Mouse (Mus musculus) kidney, postnatal 36 days (tissue): Measurements from ENCODE around the gene Xylt1.

Source experiments
- DNase-seq, 2 experiments: peaks; one replicate each; pipeline ENCODE4 v3.0.0; 2021 to 2022; ENCODE audit warnings: mixed read lengths in 2 of 2

Xylt1 gene

DNA sequence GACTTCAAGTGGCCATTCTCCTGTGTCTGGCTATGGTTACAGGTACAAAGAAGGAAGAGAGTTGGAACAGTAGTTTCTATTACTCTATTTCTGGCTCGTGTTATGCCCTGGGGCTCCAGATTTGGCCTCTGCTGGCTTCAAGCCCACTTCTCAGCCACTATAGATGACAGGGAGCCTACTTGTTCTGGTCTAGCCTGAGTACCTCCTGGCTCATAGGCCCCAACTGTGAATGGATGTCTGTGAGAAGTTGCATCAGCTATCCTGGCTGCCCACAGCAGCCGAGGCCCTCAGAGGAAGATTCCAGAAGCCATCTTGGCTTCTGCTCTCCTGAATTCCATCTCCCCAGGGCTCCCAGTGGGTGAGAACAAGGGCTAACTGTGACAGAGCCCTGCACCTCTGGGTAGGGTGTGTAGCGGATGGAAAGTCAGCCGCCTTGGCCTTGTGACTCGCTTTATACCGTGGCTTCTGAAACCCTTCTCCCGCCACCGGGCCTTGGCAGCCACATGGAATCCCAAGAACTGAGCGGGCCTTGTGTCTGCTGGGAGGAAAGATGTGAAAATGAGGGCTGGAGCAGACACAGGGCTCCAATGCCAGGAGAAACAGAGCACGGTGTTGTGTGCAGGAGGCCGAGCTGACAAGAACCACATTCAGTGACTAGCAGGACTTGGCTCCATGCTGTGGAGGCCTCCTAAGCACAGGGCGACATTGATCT is 55.1 kb downstream of the Xylt1 start:
- DNase-seq, result no peak

DNA sequence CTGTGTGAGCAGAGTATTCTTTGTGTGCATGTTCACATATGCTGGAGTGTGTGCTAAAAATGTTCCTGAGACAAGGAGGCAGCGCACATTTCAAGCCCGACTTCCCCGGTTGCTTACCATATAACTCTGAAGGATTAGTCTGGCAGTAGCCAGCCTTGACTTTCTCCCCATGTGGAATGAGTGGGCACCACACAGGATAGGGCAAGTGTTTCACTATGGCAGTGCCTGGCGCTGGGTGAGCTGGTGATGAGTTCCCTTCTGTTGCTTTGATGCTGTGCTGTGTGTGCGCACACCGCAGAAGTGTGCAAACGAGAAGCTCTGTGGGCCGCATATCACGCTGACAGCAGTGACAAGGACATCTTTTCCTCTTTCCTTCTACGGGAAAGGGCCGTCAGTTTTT is 56.1 kb downstream of the Xylt1 start:
- no peak for DNase-seq

DNA sequence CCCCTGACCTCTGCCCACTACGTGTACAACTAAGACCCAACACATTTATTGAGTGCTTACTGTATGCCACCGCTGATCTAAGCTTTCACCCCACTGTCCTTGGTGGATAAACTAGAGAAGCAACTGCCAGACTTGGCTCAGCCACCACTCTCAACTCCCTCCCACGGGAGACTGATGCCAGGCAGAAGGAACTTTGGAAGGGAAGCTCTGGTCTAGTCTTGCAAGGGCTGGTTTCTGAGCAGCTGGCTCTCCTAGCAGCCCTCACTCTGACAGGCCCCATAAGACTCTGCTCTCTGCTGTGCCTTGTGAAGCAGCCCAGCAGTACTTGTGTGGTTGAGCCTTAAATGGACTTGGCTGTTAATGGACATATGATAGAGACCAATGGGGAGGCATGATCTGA is 60.2 kb downstream of the Xylt1 start:
- peak; percentile 71 to 81 for DNase-seq

DNA sequence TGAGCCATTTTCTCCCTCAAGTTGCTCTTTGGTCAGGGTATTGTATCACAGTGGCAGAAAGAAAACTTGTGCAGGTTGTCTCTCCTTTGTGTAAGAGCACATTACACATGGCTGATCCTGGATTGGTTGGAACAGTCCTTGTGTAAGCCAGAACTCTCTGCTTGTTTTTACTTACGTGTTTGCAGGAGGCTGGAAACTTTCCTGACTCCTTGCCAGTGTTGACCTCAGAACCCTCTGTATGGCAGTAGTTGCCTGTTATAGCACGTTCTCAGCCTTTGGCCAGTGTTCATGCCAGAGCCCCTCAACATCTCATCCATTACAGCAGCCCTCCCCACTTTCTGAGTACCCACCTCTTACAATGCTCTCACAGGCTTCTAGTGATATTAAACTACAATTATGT is 61.9 kb downstream of the Xylt1 start:
- peak; percentile 44 to 52 for DNase-seq

DNA sequence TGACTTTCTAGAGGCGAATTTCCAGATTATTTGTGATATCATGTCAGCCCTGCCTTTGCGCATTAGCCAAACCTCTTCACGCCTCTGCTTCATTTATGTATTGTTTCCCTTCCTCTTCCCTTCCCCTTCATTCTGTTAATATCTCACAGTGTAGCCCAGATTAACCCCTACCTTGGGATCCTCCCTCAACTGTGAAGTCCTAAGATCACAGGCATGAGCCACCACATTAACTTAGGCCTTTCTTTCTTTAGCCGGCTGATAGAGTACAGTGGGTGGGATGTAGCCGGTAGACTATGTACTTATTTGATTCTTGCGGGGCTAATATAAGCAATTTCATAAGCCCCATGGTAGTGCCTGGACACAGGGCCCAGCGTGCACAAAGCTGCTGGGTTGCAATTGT is 62.4 kb downstream of the Xylt1 start:
- peak in 1 of 2 experiments; percentile 64 for DNase-seq

DNA sequence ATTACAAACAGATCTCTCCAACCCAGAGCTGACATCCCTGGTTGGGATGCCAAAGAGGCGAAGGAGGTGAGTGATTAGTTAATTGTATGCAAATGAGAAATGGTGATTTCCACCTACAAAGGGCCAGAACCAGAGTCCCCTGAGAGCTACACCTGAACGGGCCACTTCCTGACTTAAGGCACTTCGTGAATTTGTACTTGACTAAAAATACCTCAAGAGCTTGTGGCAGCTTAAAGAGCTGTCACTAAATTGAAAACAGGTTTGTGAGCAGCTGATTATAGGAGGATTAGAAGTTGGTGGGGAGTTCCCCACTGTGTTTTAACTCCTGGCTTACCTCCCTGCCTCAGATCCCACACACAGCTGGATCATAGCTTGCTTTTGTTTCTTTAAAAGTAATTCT is 64.7 kb downstream of the Xylt1 start:
- no peak for DNase-seq

DNA sequence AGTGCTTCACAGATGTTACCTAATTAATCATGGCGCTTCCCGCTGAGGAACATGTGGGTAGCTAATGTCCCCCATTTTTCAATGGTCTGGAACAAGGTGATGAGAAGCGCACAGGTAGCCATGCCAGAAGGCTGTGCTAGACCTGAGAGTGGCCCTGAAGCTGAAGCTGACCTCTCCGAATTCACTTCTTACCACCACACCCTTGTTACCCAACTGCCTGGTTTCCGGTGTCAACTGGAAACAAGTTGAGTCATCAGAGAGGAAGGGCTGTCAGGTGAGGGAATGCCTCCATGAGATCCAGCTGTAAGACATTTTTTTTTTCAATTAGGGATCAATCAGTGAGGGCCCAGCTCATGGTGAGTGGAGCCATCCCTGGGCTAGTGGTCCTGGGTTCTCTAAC is 68.8 kb downstream of the Xylt1 start:
- DNase-seq, result no peak

DNA sequence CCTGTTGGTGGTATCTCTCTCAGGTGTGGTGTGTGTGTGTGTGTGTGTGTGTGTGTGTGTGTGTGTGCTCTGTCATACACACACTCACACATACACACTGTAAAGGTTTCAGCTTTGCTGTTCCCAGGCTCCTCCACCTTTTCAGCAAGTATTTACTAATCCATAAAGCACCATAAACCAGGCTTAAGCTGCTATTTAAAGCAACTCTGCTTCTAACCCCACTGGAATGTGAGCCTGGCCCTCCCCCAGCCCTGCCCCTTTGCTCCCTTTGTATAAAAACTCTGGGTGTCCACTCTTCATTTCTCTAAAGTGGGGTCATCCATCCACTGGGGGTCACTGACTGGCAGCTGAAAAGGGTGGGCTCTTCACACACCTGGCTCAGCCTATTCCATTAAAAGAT is 70.4 kb downstream of the Xylt1 start:
- DNase-seq, result no peak

DNA sequence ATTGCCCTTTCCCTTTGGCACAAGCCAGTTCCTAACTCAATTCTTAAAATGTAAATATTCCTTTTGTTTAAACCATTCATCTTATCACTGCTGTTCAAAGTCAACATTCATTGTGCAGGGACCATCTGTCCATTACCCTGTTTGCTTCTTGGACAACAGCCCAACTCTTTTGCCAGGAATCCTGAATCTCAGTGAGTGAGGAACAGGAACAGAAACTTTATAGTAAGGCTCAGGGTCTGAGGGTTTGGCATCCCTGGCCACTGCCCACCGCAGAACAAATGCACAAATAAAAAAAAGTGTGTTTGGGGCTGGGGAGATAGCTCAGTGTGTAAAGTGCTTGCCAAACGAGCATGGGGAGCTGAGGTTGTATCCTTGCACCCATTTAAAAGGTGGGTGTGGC is 71.5 kb downstream of the Xylt1 start:
- DNase-seq, result no peak

DNA sequence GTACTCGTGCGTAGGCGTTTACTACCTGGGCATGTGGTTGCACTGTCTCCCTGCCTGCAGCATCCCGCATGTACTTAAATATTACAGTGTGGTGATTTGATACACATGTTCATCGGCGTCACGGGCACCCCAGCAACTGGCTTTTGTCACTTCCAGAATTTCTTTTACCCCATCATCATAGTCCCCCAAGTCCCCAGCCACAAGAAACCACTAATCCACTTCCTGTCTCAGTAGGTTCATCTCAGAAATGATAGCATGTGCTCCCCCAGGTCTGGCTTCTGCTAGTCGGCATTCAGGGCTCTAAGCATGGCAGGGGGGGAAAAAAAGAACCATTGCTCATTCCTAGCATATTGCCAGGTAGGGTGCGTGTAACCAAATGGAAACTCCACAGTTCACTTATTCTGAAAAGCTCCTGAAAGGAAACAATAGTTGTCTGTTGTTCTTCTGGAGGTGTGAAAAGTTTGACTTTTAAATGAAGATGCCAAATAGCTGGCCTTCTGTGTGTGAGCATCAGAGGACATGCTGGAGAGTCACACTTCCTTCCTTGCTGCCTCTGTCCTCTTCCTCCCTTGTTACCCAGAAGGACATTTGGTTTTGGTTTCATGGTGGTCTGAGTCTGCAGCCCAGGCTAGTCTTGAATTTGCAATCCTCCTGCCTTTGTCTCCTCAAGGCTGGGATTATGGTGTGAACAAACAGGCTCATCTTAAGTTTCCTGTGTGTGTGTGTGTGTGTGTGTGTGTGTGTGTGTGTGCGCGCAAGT is 74.2 kb downstream of the Xylt1 start:
- DNase-seq, result no peak

DNA sequence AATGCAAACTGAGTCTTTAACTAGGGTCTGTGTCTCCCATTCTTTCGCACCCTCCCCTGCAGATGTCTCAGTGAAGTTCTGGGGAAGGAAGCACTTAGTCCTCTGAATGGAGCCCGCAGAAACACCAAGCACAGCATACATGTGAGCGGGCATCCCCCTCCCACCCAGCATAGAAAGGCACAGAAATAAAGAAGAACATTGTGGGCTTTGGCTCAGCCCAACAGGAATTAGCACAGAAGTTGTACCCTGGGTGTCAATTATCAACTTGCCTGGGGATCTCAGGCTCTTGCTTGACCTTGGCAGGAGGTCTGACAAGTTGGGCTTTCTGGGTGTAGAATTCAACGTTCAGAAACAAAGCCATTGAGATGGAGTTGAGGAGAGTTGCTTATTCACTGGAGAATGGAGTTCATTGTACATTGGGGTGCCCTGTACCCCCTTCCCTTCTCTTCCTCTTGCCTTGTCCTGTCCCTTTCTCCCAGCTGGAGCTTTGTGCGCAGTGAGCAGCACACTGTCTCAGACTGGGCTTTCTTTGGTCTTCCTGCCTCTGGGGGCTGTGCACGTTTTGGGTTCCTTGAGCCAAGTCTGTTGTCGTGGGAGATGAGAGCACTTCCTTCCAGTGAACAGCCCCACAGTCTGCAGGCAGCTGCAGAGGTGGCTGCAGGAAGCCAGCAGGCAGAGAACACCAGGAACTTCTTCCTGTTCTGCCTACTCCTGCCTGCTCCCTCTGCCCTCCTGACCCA is 81.6 kb downstream of the Xylt1 start:
- DNase-seq, result peak; percentile 44 to 45

DNA sequence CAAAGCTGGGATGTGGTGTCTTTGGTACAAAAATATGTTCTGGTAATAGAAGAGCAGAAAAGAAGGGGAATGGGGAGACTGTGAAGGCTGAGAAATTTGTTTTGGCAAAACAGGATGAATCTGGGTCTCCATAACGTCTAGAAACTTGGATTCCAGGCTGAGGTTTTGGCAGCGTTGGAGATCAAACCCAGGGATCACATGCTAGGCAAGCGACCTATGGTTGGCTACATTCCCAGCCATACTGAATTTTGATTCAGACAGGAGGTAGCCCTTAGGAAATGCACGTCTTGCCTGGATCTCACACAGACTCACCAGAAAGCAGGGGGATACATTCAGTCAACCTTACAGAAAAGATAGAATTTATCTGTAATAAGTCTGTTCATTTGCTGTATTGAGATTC is 84.2 kb downstream of the Xylt1 start:
- no peak for DNase-seq

DNA sequence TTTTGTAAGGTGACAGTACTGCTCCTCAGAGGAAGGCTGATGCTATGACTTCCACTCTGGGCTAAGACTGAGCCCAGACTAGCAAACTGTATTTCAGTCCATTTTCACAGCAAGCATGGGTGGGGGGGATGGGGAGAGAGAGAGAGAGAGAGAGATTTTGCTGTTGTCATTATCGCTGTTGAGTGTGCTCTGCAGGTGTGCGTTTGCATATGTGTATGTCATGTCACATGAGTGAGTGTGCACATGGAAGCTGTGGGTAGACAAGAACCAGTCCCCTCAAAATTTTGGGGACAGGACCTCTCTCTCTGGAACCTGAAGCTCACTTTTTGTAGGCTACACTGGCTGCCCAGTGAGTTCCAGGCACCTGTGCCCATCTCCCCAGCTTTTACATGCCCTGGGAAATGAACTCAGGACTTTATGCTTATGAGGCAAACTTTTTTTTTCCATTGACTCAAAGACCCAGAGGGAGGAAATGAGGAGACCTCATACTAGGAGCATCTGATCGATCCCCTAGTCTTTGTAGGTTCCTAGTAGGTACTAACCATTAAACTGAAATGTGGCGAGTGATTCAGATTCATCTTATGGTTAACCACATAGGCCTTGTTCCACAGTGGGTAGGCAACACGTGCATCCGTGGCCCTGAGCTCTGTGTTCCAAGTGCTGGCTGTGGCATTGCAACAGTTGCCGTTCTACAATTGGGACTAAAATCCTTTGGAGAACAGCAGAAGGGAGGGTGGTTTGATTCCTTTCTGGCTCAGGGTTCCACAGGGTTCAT is 85.4 kb downstream of the Xylt1 start:
- no peak for DNase-seq

DNA sequence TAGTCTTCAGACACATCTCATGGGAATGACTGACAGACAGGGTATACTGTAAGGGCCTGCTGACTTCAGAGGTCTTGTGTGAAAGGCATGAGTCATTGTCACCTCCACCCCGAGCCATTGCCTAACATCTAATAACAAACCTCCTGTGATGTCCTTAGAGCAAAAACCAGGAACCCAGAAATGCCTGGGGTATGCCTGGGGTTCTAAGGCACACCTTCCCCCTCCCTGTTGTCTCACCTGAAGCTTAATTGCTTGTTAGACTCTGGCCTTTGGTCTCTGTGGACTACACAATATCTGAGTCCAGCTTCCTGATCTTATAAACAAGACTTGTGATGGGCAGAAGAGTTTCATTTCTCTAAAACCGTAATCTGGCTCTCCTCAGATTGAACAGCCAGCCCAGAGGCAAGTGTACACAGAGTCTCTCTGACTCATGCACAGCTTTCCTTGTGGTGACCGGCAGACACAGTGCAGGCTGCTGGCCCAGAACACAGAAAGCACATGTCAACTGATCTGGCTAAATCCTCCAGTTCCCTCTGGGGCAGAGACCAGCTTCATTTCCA is 89.5 kb downstream of the Xylt1 start:
- no peak for DNase-seq

DNA sequence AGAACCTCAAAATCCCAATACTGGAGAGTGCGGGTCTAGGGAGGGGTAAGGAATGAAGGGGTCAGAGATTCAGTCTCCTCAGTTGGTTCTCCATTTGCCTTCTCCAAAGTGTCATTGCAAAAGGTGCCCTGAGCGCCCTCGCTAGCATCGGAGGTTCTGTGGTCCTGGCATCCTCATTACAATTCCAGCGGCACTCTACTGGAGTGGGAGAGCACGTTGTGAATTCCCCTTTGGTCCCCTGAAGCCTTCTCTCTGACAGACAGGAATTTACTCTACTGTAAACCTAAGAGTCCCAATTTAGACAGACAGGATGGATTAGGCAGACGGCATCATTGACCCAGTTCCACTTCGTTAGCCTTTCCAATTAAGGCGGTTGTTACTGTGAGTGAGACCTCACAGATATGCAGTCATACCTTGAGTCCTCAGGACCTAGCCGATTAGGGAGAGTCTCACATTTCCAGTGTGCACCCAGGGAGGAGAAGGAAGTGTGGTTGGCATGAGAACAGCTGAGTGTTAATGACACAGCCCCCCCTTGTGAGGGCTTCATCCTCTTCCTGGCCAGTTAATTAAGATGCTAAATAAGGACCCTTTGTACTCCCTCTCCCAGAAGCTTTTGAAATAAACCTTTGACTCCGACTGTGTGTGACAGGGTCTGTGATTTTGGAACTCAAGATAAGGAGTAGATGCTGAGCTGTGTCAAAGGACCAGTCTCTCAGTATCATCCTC is 91.4 kb downstream of the Xylt1 start:
- no peak for DNase-seq

DNA sequence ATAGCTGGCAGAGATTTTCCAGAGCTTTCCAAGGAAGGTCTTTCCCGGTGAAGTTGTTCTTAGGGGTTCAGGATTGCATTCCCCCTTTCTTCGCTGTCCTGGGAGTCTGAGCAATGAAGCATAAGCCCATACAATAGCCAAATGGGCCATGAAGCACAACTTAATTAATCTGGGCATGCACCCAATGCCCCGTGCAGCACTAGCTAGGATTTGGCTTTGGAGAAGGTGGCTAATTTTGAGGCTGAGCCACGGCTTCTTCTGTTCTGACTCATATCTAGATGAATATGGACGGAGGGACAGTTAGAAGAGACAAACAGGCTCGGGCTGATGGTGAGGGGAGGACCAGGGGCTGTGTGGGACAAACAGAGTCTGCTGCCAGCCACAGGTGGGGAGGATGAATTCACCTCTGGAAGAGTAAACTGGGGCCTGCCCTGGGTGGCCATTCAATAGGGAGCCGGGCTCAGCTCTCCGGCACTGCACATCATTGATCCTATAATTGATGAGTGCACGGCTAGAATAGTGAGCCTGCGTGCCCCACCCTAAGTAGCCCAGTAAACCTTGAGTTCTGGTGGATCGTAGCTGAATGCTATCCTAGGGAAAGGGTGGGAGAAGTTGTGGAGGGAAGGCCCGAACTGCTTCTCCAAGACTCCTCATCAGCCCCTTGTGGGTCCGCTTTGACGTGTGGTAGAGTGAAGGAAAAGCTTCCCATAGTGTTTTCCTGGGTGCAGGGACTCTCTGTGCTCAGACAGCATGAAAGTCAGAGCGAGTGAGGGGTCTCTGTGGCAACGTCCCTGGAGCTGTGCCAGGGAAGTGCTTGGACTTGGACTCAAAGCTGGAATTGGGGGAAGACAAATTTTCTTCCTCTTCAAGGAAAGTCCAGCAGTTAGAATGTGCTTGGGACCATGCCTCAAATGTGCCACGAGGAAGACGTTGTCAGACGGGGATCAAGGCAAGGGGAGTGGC is 92.3 kb downstream of the Xylt1 start:
- DNase-seq, result no peak

DNA sequence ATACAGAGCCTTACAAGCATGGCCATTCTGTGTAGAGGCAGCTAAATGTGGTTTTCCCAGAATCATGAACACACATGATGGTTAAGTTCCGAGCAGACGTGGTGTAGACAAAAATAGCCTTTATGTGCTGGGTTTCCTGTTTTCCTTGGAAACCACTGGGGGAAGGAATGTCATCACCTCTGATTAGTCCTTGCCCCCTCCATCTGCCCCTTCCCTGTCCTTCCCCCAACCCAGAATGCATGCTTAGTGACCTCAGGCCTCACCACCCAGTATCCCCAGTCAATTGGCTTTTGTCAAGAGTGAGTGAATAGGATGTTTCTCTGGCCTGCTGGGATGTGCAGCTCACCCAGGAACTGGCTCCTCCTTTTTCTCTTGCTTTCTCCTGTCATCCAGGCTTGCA is 93.5 kb downstream of the Xylt1 start:
- no peak for DNase-seq

DNA sequence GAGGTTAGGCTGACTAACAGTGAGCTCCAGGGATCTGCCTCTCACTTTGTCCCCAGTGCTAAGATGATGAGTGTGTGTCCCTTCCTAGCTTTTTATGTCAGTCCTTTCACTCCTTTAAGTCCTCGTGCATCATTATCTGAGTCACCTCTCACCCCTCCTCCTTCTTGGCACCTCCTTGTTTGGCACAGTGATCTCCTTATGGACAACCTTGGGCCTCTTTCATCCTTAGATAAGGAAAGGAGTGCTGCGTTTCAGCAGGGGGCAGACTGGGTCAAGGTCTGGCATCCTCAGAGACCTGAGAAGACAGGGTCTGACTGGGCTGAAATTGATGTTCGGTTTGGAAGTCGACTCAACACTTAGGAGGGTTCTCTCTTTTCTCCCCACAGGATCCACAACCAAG is 94.3 kb downstream of the Xylt1 start:
- DNase-seq, result no peak

DNA sequence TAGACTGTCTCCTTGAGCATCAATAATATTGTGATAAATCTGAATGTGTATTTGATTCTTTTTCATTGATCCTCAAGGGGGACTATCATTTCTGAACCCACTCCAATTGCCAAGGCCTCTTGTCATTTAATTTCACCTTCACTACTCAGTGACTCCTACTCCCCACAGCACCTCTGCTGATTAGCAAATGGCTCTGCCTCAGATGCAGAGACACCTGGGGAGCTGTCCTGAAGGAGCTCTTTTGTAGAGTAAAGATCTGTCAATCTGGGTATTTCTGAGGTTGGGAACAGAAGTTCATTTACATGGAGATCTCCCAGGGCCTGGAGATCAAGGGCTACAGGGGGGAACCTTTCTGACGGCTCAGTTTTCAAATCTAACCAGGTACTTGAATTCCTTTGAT is 98.2 kb downstream of the Xylt1 start:
- no peak for DNase-seq

DNA sequence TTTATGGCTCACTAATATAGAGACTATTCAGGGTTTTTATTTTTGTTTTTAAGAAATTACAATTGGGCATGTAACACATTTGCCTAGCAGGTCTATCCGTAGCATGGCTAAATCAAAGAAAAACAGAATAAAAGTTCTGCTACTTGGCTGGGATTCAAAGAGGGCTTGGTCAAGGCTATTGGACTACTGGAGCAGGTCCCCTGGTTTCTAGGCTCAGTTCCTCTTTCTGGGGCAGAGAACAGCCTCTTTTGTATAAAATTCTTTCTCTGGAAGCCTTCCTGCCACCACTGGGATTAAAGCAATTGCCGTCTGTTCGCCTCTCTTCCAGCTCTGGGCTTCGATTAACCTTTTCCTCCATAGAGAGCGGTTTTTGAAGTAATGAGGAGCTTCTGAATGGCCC is 100.1 kb downstream of the Xylt1 start:
- DNase-seq, result no peak

DNA sequence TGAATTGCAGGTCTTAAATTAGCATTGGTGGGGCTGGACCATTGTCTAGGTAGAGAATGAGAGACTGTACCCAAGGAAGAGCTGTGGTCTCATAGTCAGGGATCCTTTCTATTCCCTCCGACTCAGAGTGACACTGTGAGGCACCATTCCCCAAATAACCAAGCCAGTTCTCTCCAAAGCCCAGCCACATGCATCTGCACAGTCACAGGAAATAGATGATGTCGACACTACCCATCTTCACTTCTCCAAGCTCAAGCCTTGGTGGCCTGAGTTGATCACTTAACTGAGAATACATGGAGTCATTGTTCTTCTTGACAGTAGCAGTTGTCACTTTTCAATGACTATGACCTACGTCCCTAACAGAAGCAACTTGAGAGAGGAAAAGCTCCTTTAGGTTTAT is 100.6 kb downstream of the Xylt1 start:
- DNase-seq, result no peak
